Mouse (Mus musculus) E14TG2a.4 (cell line): ENCODE data around the gene Grm4.

Experiments
- CTCF ChIP-seq: conservative IDR thresholded peaks from 2 replicates; pipeline ENCODE4 v1.5.1; 2014; ENCODE audit warnings: low read length
- NANOG ChIP-seq: IDR thresholded peaks from 2 replicates; pipeline ENCODE4 v1.6.1; 2014; ENCODE audit warnings: borderline replicate concordance, low read length, mixed read lengths
- POU5F1 ChIP-seq: IDR thresholded peaks from 2 replicates; pipeline ENCODE4 v1.6.1; 2014; ENCODE audit warnings: low read length, borderline replicate concordance

DNA sequence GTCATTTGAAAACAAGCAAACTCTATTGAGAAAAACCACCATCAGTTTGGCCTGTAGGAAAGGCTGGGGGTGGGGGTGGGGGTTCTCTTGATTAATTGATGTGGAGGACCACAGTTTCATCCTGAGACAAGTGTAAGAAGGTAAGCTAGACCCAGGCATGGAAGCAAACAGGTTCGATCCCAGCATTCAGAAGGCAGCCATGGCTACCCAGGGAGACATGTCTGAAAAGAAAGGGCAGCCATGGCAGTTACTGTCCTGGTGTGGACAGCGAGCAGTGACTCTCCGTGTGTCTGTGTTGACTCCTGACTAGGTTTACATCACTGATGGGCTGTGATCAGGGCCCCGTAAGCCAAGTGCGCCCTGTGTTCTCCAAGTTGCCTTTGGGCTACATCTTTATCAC, at the start of gene Grm4:
- TF ChIP-seq CTCF (no peak), NANOG (no peak), POU5F1 (no peak)
